Mouse (Mus musculus) testis, adult 2 months (tissue): ENCODE data around the gene Fkbp3. TPM values are rescaled to one million over a fixed set of nuclear protein-coding genes. Genes with fewer than 3 reads are reported as not detected.

Experiments
- H3K27ac ChIP-seq: fragments of 200-500 bp; 2 replicates; pipeline ENCODE4 v1.5.1; 2012; ENCODE audit warnings: low read depth, low read length; ENCODE audit not compliant: control insufficient read depth, insufficient read depth
- H3K27me3 ChIP-seq: fragments of 200-500 bp; 2 replicates; pipeline ENCODE4 v1.6.1; 2012; ENCODE audit warnings: mild to moderate bottlenecking, low read length, moderate library complexity; ENCODE audit not compliant: control insufficient read depth, insufficient read depth
- H3K36me3 ChIP-seq: fragments of 200-500 bp; 2 replicates; pipeline ENCODE4 v1.6.1; 2012; ENCODE audit warnings: mild to moderate bottlenecking, low read length; ENCODE audit not compliant: control insufficient read depth, insufficient read depth
- H3K4me1 ChIP-seq: fragments of 200-500 bp; 2 replicates; pipeline ENCODE4 v1.6.1; 2012; ENCODE audit warnings: low read length; ENCODE audit not compliant: control insufficient read depth, insufficient read depth
- H3K4me3 ChIP-seq: fragments of 200-500 bp; 2 replicates; pipeline ENCODE4 v1.5.1; 2012; ENCODE audit warnings: low read depth, mild to moderate bottlenecking, low read length, moderate library complexity, mixed read lengths; ENCODE audit not compliant: control insufficient read depth
- CTCF ChIP-seq: fragments of 200-500 bp; IDR thresholded peaks from 2 replicates; pipeline ENCODE4 v1.5.1; 2012; ENCODE audit warnings: low read depth, mild to moderate bottlenecking, inconsistent platforms, low read length, moderate library complexity; ENCODE audit not compliant: control insufficient read depth, insufficient read depth, insufficient replicate concordance
- POLR2A ChIP-seq: fragments of 200-500 bp; IDR thresholded peaks from 2 replicates; pipeline ENCODE4 v1.6.1; 2012; ENCODE audit warnings: low read depth, mild to moderate bottlenecking, inconsistent platforms, low read length, moderate library complexity; ENCODE audit not compliant: control insufficient read depth
- polyA plus RNA-seq: library from polyadenylated mRNA; depleted of rRNA; stranded (reverse); fragments of >200 nt; gene quantifications from 2 replicates; pipeline ENCODE4 v1.2.3, GENCODE M21; 2012; rRNA removed

Gene Fkbp3
- polyA plus RNA-seq, 1 experiment, result 32.7 TPM

GRCm38 (mm10) chr12:65022842-65023241 lies 51.0 kb downstream of the Fkbp3 start:
- Histone ChIP-seq H3K27me3 (no peaks in the 10 kb centered on the region), H3K27ac (no peak overlapping the region), H3K4me1 (no peaks in the 10 kb centered on the region), H3K4me3 (no peak overlapping the region), H3K36me3 (no peaks in the 10 kb centered on the region)
- TF ChIP-seq CTCF, result no peak
- TF ChIP-seq POLR2A, result no peak

Other genes with a start within 250 kb of the Fkbp3 start
- 18.6 and 27.8 TPM in 2 replicates for gene Gm527, start 156.1 kb downstream of the Fkbp3 start, polyA plus RNA-seq
- 9.7 and 13.8 TPM in 2 replicates for gene Klhl28, start 108.5 kb downstream of the Fkbp3 start, polyA plus RNA-seq
- 18.8 and 20.3 TPM in 2 replicates for gene Togaram1, start 108.2 kb downstream of the Fkbp3 start, polyA plus RNA-seq
- 4.7 and 5.2 TPM in 2 replicates for gene Prpf39, start 37.7 kb downstream of the Fkbp3 start, polyA plus RNA-seq
- 1.6 and 1.9 TPM in 2 replicates for gene Fancm, start 1.6 kb upstream of the Fkbp3 start, polyA plus RNA-seq
- gene Mis18bp1, start 98.6 kb upstream of the Fkbp3 start, polyA plus RNA-seq, result 1.1 and 2.1 TPM in 2 replicates
- gene Wdr20rt, start 151.5 kb upstream of the Fkbp3 start, polyA plus RNA-seq, result 67.1 and 68.1 TPM in 2 replicates